Mouse (Mus musculus): ENCODE measurements around the gene Rgs14. TPM values are rescaled to one million over a fixed set of nuclear protein-coding genes. Genes with fewer than 3 reads are reported as not detected.

The Rgs14 gene
- 0.66 and 0.75 TPM in 2 replicates for polyA plus RNA-seq (2014; fragmentation: Nextera tagmentation; extraction: Ambion mirVana)

- WGBS = 61% methylated on average over 13 of the region's 13 CpGs
- H3K27ac ChIP-seq (ENCODE audit: low read depth, low read length) = no peak within 1 kb of the TSS
- H3K4me3 ChIP-seq (ENCODE audit: low read depth, low read length) = no peak within 1 kb of the TSS
- H3K4me1 ChIP-seq (ENCODE audit: control insufficient read depth, insufficient read depth, low read length) = no peaks in the 10 kb centered on the region
- H3K9me3 ChIP-seq (replicated peaks; ENCODE audit: control insufficient read depth, low read length) = no peaks in the 10 kb centered on the region
- H3K9ac ChIP-seq (ENCODE audit: low read length) = no peak within 1 kb of the TSS
- no peaks in the 10 kb centered on the region for H3K36me3 ChIP-seq (ENCODE audit: control insufficient read depth, insufficient read depth, low read length)
- H3K4me2 ChIP-seq (ENCODE audit: low read length) = no peak within 1 kb of the TSS
- DNase-seq (ENCODE audit: low spot score) (no peak), ATAC-seq (no peak)
- 0 out of 2 replicates have a peak, but pooled peaks cover 2% of the 10 kb centered on the region for H3K27me3 ChIP-seq (replicated peaks; ENCODE audit: control insufficient read depth, insufficient read depth, low read length)
Observed at GRCm38 (mm10) chr13:55369531-55370114, at the start of gene Rgs14. TSS of gene Rgs14 (plus strand) at chr13:55369732.

- Histone ChIP-seq H3K4me2 (ENCODE audit: low read length) (peak within 1 kb of the TSS; percentile 96), H3K36me3 (ENCODE audit: control insufficient read depth, insufficient read depth, low read length) (peaks cover 69% of the 10 kb centered on the region), H3K4me3 (ENCODE audit: low read depth, low read length) (peak within 1 kb of the TSS; percentile 93), H3K9ac (ENCODE audit: low read length) (peak within 1 kb of the TSS; percentile 92), H3K9me3 (replicated peaks; ENCODE audit: control insufficient read depth, low read length) (no peaks in the 10 kb centered on the region), H3K27me3 (replicated peaks; ENCODE audit: control insufficient read depth, insufficient read depth, low read length) (no peaks in the 10 kb centered on the region), H3K4me1 (ENCODE audit: control insufficient read depth, insufficient read depth, low read length) (peaks cover 18% of the 10 kb centered on the region), H3K27ac (ENCODE audit: low read depth, low read length) (peak within 1 kb of the TSS; percentile 53; the same call in 1 of the 2 replicates)
- ATAC-seq (no peak), DNase-seq (ENCODE audit: low spot score) (no peak)
- WGBS = 89% methylated on average over 4 of the region's 4 CpGs
Observed at GRCm38 (mm10) chr13:55319931-55320533, 49.5 kb upstream of the Rgs14 start, which contains the start of gene Prelid1. TSS of gene Prelid1 (plus strand) at chr13:55320500.

GRCm38 (mm10) chr13:55321434-55322129 lies 48.0 kb upstream of the Rgs14 start, which contains the start of gene Rab24:
TSS of gene Rab24 (minus strand) at chr13:55321946.
- peaks cover 18% of the 10 kb centered on the region for H3K4me1 ChIP-seq (ENCODE audit: control insufficient read depth, insufficient read depth, low read length)
- DNase-seq (ENCODE audit: low spot score) (peak; percentile 95), ATAC-seq (peak; percentile 96)
- peaks cover 71% of the 10 kb centered on the region for H3K36me3 ChIP-seq (ENCODE audit: control insufficient read depth, insufficient read depth, low read length)
- no peaks in the 10 kb centered on the region for H3K9me3 ChIP-seq (replicated peaks; ENCODE audit: control insufficient read depth, low read length)
- peak within 1 kb of the TSS; percentile 93 for H3K4me3 ChIP-seq (ENCODE audit: low read depth, low read length)
- H3K27me3 ChIP-seq (replicated peaks; ENCODE audit: control insufficient read depth, insufficient read depth, low read length) = no peaks in the 10 kb centered on the region
- peak within 1 kb of the TSS; percentile 92 for H3K9ac ChIP-seq (ENCODE audit: low read length)
- H3K4me2 ChIP-seq (ENCODE audit: low read length) = peak within 1 kb of the TSS; percentile 96
- peak within 1 kb of the TSS; percentile 54 for H3K27ac ChIP-seq (ENCODE audit: low read depth, low read length)
- WGBS = under 1% methylated on average over 72 of the region's 73 CpGs

GRCm38 (mm10) chr13:55322130-55322825 lies 47.3 kb upstream of the Rgs14 start:
- no peaks in the 10 kb centered on the region for H3K27me3 ChIP-seq (replicated peaks; ENCODE audit: control insufficient read depth, insufficient read depth, low read length)
- 2% methylated on average over 31 of the region's 31 CpGs for WGBS
- H3K4me2 ChIP-seq (ENCODE audit: low read length) = peak overlapping the region; percentile 96
- H3K9ac ChIP-seq (ENCODE audit: low read length) = peak overlapping the region; percentile 92
- peak overlapping the region; percentile 93 for H3K4me3 ChIP-seq (ENCODE audit: low read depth, low read length)
- H3K4me1 ChIP-seq (ENCODE audit: control insufficient read depth, insufficient read depth, low read length) = peaks cover 22% of the 10 kb centered on the region
- H3K9me3 ChIP-seq (replicated peaks; ENCODE audit: control insufficient read depth, low read length) = no peaks in the 10 kb centered on the region
- peak; percentile 67 for DNase-seq (ENCODE audit: low spot score)
- peaks cover 68% of the 10 kb centered on the region for H3K36me3 ChIP-seq (ENCODE audit: control insufficient read depth, insufficient read depth, low read length)
- peak overlapping the region; percentile 54 for H3K27ac ChIP-seq (ENCODE audit: low read depth, low read length)
- ATAC-seq = peak; percentile 10

DNA sequence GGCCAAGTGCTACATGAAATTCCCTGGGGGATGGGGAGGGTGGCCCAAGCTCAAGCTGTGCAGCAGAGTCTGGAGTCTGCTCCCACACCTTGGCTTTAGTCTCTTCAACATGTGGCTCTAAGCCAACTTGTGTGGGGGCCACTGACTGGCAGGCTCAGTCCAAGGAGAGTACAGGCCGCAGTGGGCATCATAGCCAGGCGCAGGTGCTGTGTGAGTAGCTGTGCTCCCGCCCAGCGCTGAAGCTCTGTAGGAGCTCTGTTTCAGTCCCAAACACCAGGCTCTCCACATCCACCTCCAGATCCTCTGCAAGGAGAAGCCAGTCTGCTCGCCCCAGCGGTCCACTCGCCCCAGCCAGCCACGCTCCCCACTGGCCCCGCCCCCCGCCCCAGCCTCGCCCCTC lies 43.9 kb upstream of the Rgs14 start:
- 79% methylated on average over 11 of the region's 11 CpGs for WGBS
- H3K4me3 ChIP-seq (ENCODE audit: low read depth, low read length) = no peak overlapping the region
- no peaks in the 10 kb centered on the region for H3K27me3 ChIP-seq (replicated peaks; ENCODE audit: control insufficient read depth, insufficient read depth, low read length)

GRCm38 (mm10) chr13:55327169-55327568 lies 42.4 kb upstream of the Rgs14 start:
- Histone ChIP-seq H3K4me1 (ENCODE audit: control insufficient read depth, insufficient read depth, low read length) (peaks cover 32% of the 10 kb centered on the region), H3K27ac (ENCODE audit: low read depth, low read length) (peak overlapping the region; percentile 58), H3K9ac (ENCODE audit: low read length) (peak overlapping the region; percentile 32; the same call in 1 of the 2 replicates), H3K27me3 (replicated peaks; ENCODE audit: control insufficient read depth, insufficient read depth, low read length) (no peaks in the 10 kb centered on the region), H3K4me2 (ENCODE audit: low read length) (peak overlapping the region; percentile 28; the same call in 1 of the 2 replicates), H3K4me3 (ENCODE audit: low read depth, low read length) (no peak overlapping the region), H3K36me3 (ENCODE audit: control insufficient read depth, insufficient read depth, low read length) (peaks cover 39% of the 10 kb centered on the region), H3K9me3 (replicated peaks; ENCODE audit: control insufficient read depth, low read length) (no peaks in the 10 kb centered on the region)
- 0 out of 2 replicates have a peak, but pooled peaks have one; percentile 0 for ATAC-seq
- no peak for DNase-seq (ENCODE audit: low spot score)
- WGBS = 55% methylated on average over 4 of the region's 4 CpGs

More for the DNA sequence above, 43.9 kb upstream of the Rgs14 start:
- no peak for DNase-seq (ENCODE audit: low spot score)
- Histone ChIP-seq H3K4me1 (ENCODE audit: control insufficient read depth, insufficient read depth, low read length) (peaks cover 37% of the 10 kb centered on the region), H3K9me3 (replicated peaks; ENCODE audit: control insufficient read depth, low read length) (no peaks in the 10 kb centered on the region), H3K36me3 (ENCODE audit: control insufficient read depth, insufficient read depth, low read length) (peaks cover 39% of the 10 kb centered on the region), H3K9ac (ENCODE audit: low read length) (no peak overlapping the region), H3K27ac (ENCODE audit: low read depth, low read length) (no peak overlapping the region), H3K4me2 (ENCODE audit: low read length) (no peak overlapping the region)
- no peak for ATAC-seq

GRCm38 (mm10) chr13:55327633-55328032 lies 41.9 kb upstream of the Rgs14 start:
- Histone ChIP-seq H3K36me3 (ENCODE audit: control insufficient read depth, insufficient read depth, low read length) (peaks cover 39% of the 10 kb centered on the region), H3K27me3 (replicated peaks; ENCODE audit: control insufficient read depth, insufficient read depth, low read length) (no peaks in the 10 kb centered on the region), H3K9me3 (replicated peaks; ENCODE audit: control insufficient read depth, low read length) (no peaks in the 10 kb centered on the region), H3K9ac (ENCODE audit: low read length) (no peak overlapping the region), H3K4me2 (ENCODE audit: low read length) (peak overlapping the region; percentile 85), H3K4me1 (ENCODE audit: control insufficient read depth, insufficient read depth, low read length) (peaks cover 30% of the 10 kb centered on the region), H3K27ac (ENCODE audit: low read depth, low read length) (peak overlapping the region; percentile 58), H3K4me3 (ENCODE audit: low read depth, low read length) (peak overlapping the region; percentile 56; the same call in 1 of the 2 replicates)
- 50% methylated on average over 8 of the region's 8 CpGs for WGBS
- ATAC-seq (peak; percentile 38; the same call in 1 of the 2 replicates), DNase-seq (ENCODE audit: low spot score) (peak; percentile 92)

GRCm38 (mm10) chr13:55328171-55328570 lies 41.4 kb upstream of the Rgs14 start:
- H3K9ac ChIP-seq (ENCODE audit: low read length) = peak overlapping the region; percentile 72; the same call in 1 of the 2 replicates
- DNase-seq (ENCODE audit: low spot score) = no peak

More at GRCm38 (mm10) chr13:55328171-55328570, 41.4 kb upstream of the Rgs14 start:
- H3K36me3 ChIP-seq (ENCODE audit: control insufficient read depth, insufficient read depth, low read length) = peaks cover 36% of the 10 kb centered on the region
- ATAC-seq = no peak
- no peaks in the 10 kb centered on the region for H3K27me3 ChIP-seq (replicated peaks; ENCODE audit: control insufficient read depth, insufficient read depth, low read length)
- peaks cover 25% of the 10 kb centered on the region for H3K4me1 ChIP-seq (ENCODE audit: control insufficient read depth, insufficient read depth, low read length)
- H3K9me3 ChIP-seq (replicated peaks; ENCODE audit: control insufficient read depth, low read length) = no peaks in the 10 kb centered on the region
- no peak overlapping the region for H3K27ac ChIP-seq (ENCODE audit: low read depth, low read length)
- peak overlapping the region; percentile 56 for H3K4me3 ChIP-seq (ENCODE audit: low read depth, low read length)
- 86% methylated on average over 6 of the region's 6 CpGs for WGBS
- H3K4me2 ChIP-seq (ENCODE audit: low read length) = peak overlapping the region; percentile 85

Measured in forebrain, embryonic 14.5 days (tissue).